Mouse (Mus musculus): ENCODE data around the gene Brwd1. TPM values are rescaled to one million over a fixed set of nuclear protein-coding genes. Genes with fewer than 3 reads are reported as not detected.

Brwd1 gene
- total and polyA plus RNA-seq, 3 experiments, result 4.3 to 8.1 (median 4.4) TPM

- TF ChIP-seq E2F4 (IDR thresholded peaks at IDR 0.05; ENCODE audit: insufficient replicate concordance, low read depth, low read length) (no peak), TBP (conservative IDR thresholded peaks at IDR 0.05; ENCODE audit: low read depth, low read length) (no peak), POLR2A (IDR thresholded peaks at IDR 0.05; ENCODE audit: low read depth, low read length) (no peak), USF1 (IDR thresholded peaks at IDR 0.05; ENCODE audit: low read depth, low read length) (no peak)
Observed at GRCm38 (mm10) chr16:95992596-95992995, 89.7 kb downstream of the Brwd1 start (continued).

GRCm38 (mm10) chr16:95991122-95991900 lies 91.0 kb downstream of the Brwd1 start:
- H3K36me3 ChIP-seq (replicated peaks in 1 of 2; ENCODE audit: control insufficient read depth in 1 of 2, insufficient read depth in 1 of 2, low read length in 1 of 2), result peaks cover 15 to 46% of the 10 kb centered on the region in 2 experiments
- dilution Hi-C loops (cut with MboI; ENCODE audit: extremely low pct_ligation_motif_present, extremely low pct_unique_long_range_greater_than_20kb, low sequenced_read_pairs) (no loop called here), in situ Hi-C loops (cut with MboI; ENCODE audit: low pct_ligation_motif_present, low pct_unique_long_range_greater_than_20kb, low sequenced_read_pairs) (no loop called here)
- H3K27ac ChIP-seq (ENCODE audit: insufficient read depth, low read depth), result no peak overlapping the region
- H3K4me1 ChIP-seq (ENCODE audit: control insufficient read depth in 1 of 2, insufficient read depth in 2 of 2), result peaks cover 0 to 22% of the 10 kb centered on the region in 2 experiments; a peak in 2 of 4 replicates
- H3K4me2 ChIP-seq (ENCODE audit: insufficient read depth, low read depth, poor library complexity, severe bottlenecking), result peak overlapping the region; percentile 92
- no peaks in the 10 kb centered on the region for H3K27me3 ChIP-seq (replicated peaks)
- no peaks in the 10 kb centered on the region for H3K9me3 ChIP-seq (replicated peaks; ENCODE audit: low read length)
- DNase-seq (ENCODE audit: extremely low read depth), result peak; percentile 31
- H3K79me2 ChIP-seq (replicated peaks; ENCODE audit: control insufficient read depth, extremely low read depth, insufficient read depth, poor library complexity, severe bottlenecking), result peaks cover 6% of the 10 kb centered on the region; the same call in 1 of the 2 replicates
- peak overlapping the region; percentile 89 for H3K9ac ChIP-seq (ENCODE audit: insufficient read depth, low read depth)
- TF ChIP-seq RAD21 (IDR thresholded peaks at IDR 0.05; ENCODE audit: low read depth, low read length), result peak; percentile 51
- no peak for TF ChIP-seq NRF1 (IDR thresholded peaks at IDR 0.05; ENCODE audit: low read depth, low read length)
- no peak for TF ChIP-seq ELF1 (IDR thresholded peaks at IDR 0.05; ENCODE audit: low read depth, low read length)
- TF ChIP-seq HCFC1 (IDR thresholded peaks at IDR 0.05; ENCODE audit: low read depth, low read length), result no peak
- no peak for TF ChIP-seq RCOR1 (conservative IDR thresholded peaks at IDR 0.05; ENCODE audit: low read depth, low read length)
- TF ChIP-seq JUND (conservative IDR thresholded peaks at IDR 0.05; ENCODE audit: low read depth, low read length), result no peak
- TF ChIP-seq CTCF (conservative IDR thresholded peaks at IDR 0.05 in 1 of 2, IDR thresholded peaks at IDR 0.05 in 1 of 2; ENCODE audit: low read depth in 2 of 2, low read length in 2 of 2), result peak in 1 of 2 experiments; percentile 56; a peak in 2 of 4 replicates
- no peak for TF ChIP-seq USF2 (conservative IDR thresholded peaks at IDR 0.05; ENCODE audit: low read depth, low read length)
- TF ChIP-seq SIN3A (IDR thresholded peaks at IDR 0.05; ENCODE audit: low read length), result no peak
- H3K4me3 ChIP-seq (replicated peaks in 1 of 3; ENCODE audit: low read depth in 2 of 3, low read length in 2 of 3, poor library complexity in 1 of 3), result peak overlapping the region; percentile 80 to 84 (median 80)

- Histone ChIP-seq H3K36me3 (replicated peaks in 1 of 2; ENCODE audit: control insufficient read depth in 1 of 2, insufficient read depth in 1 of 2, low read length in 1 of 2) (peaks cover 16 to 51% of the 10 kb centered on the region in 2 experiments), H3K79me2 (replicated peaks; ENCODE audit: control insufficient read depth, extremely low read depth, insufficient read depth, poor library complexity, severe bottlenecking) (peaks cover 6% of the 10 kb centered on the region; the same call in 1 of the 2 replicates), H3K9me3 (replicated peaks; ENCODE audit: low read length) (no peaks in the 10 kb centered on the region), H3K4me1 (ENCODE audit: control insufficient read depth in 1 of 2, insufficient read depth in 2 of 2) (peaks cover 0 to 22% of the 10 kb centered on the region in 2 experiments; a peak in 2 of 4 replicates), H3K9ac (ENCODE audit: insufficient read depth, low read depth) (peak within 1 kb of the TSS; percentile 89), H3K4me3 (replicated peaks in 1 of 3; ENCODE audit: low read depth in 2 of 3, low read length in 2 of 3, poor library complexity in 1 of 3) (peak within 1 kb of the TSS; percentile 80 to 86 (median 85)), H3K27ac (ENCODE audit: insufficient read depth, low read depth) (peak within 1 kb of the TSS; percentile 21; the same call in 1 of the 2 replicates), H3K4me2 (ENCODE audit: insufficient read depth, low read depth, poor library complexity, severe bottlenecking) (peak within 1 kb of the TSS; percentile 92), H3K27me3 (replicated peaks) (no peaks in the 10 kb centered on the region)
- DNase-seq (ENCODE audit: extremely low read depth), result peak; percentile 95
- dilution Hi-C loops (cut with MboI; ENCODE audit: extremely low pct_ligation_motif_present, extremely low pct_unique_long_range_greater_than_20kb, low sequenced_read_pairs), result no loop called here
- in situ Hi-C loops (cut with MboI; ENCODE audit: low pct_ligation_motif_present, low pct_unique_long_range_greater_than_20kb, low sequenced_read_pairs), result no loop called here
- TF ChIP-seq ZKSCAN1 (IDR thresholded peaks at IDR 0.05; ENCODE audit: borderline replicate concordance, low read depth, low read length), result no peak
- TF ChIP-seq ETS1 (conservative IDR thresholded peaks at IDR 0.05; ENCODE audit: low read depth, low read length), result peak; percentile 40; the same call in 1 of the 2 replicates
- TF ChIP-seq IRF4 (IDR thresholded peaks at IDR 0.05; ENCODE audit: low read depth, low read length), result peak; percentile 79; the same call in 1 of the 2 replicates
- no peak; the same call in 1 of the 2 replicates for TF ChIP-seq RCOR1 (conservative IDR thresholded peaks at IDR 0.05; ENCODE audit: low read depth, low read length)
- TF ChIP-seq POLR2A (IDR thresholded peaks at IDR 0.05; ENCODE audit: low read depth, low read length), result peak; percentile 99
- peak; percentile 94 for TF ChIP-seq POLR2AphosphoS2 (IDR thresholded peaks at IDR 0.05; ENCODE audit: low read depth, low read length)
- TF ChIP-seq ZMIZ1 (IDR thresholded peaks at IDR 0.05; ENCODE audit: low read depth, low read length), result peak; percentile 96
- peak; percentile 43 for TF ChIP-seq USF1 (IDR thresholded peaks at IDR 0.05; ENCODE audit: low read depth, low read length)
- no peak for TF ChIP-seq E2F4 (IDR thresholded peaks at IDR 0.05; ENCODE audit: insufficient replicate concordance, low read depth, low read length)
- peak; percentile 97 for TF ChIP-seq MXI1 (IDR thresholded peaks at IDR 0.05; ENCODE audit: low read depth, low read length)
- peak; percentile 44; the same call in 1 of the 2 replicates for TF ChIP-seq GABPA (IDR thresholded peaks at IDR 0.05; ENCODE audit: insufficient replicate concordance, low read depth, low read length)
- peak; percentile 80 for TF ChIP-seq MAX (IDR thresholded peaks at IDR 0.05; ENCODE audit: low read length)
- TF ChIP-seq CHD2 (IDR thresholded peaks at IDR 0.05; ENCODE audit: low read length), result peak; percentile 98
- no peak; the same call in 1 of the 2 replicates for TF ChIP-seq EP300 (IDR thresholded peaks at IDR 0.05; ENCODE audit: low read length)
- 0 out of 2 replicates have a peak, but pooled peaks have one; percentile 11 for TF ChIP-seq JUND (conservative IDR thresholded peaks at IDR 0.05; ENCODE audit: low read depth, low read length)
- TF ChIP-seq USF2 (conservative IDR thresholded peaks at IDR 0.05; ENCODE audit: low read depth, low read length), result no peak
- TF ChIP-seq ELF1 (IDR thresholded peaks at IDR 0.05; ENCODE audit: low read depth, low read length), result peak; percentile 95
- TF ChIP-seq MYC (IDR thresholded peaks at IDR 0.05; ENCODE audit: low read depth, low read length), result peak; percentile 72; the same call in 1 of the 2 replicates
- TF ChIP-seq NELFE (IDR thresholded peaks at IDR 0.05; ENCODE audit: low read depth, low read length), result peak; percentile 99
- no peak for TF ChIP-seq PAX5 (IDR thresholded peaks at IDR 0.05; ENCODE audit: low read length)
Observed at GRCm38 (mm10) chr16:95990462-95991121, 91.7 kb downstream of the Brwd1 start, which contains the start of gene Psmg1. Gene Psmg1 (minus strand): TSS chr16:95990960.

Measured in CH12.LX (cell line).